Mouse (Mus musculus): Measurements from ENCODE around the gene Stum. TPM values are rescaled to one million over a fixed set of nuclear protein-coding genes. Genes with fewer than 3 reads are reported as not detected.
A peak's percentile ranks its signal among the peaks of the same experiment; 100 is the strongest.

Gene Stum
- polyA plus RNA-seq, 1 experiment from 2014 or later: 6.6 TPM

GRCm38 (mm10) chr1:180449641-180450040, 33.7 kb downstream of the Stum start:
- Histone ChIP-seq H3K27ac (replicated peaks) (no peak overlapping the region), H3K27me3 (ENCODE audit: low read depth, poor library complexity, severe bottlenecking) (no peaks in the 10 kb centered on the region), H3K9me3 (replicated peaks) (no peaks in the 10 kb centered on the region), H3K36me3 (no peaks in the 10 kb centered on the region), H3K4me3 (no peak overlapping the region), H3K4me1 (peaks cover under 1% of the 10 kb centered on the region; the same call in 1 of the 2 replicates)
- DNase-seq (ENCODE audit: low spot score): no peak
- WGBS: 87% methylated on average over 2 of the region's 2 CpGs

GRCm38 (mm10) chr1:180444411-180444810, 38.9 kb downstream of the Stum start:
- Histone ChIP-seq H3K4me1 (peaks cover 5% of the 10 kb centered on the region; the same call in 1 of the 2 replicates), H3K36me3 (no peaks in the 10 kb centered on the region), H3K27ac (replicated peaks) (no peak overlapping the region), H3K9me3 (replicated peaks) (no peaks in the 10 kb centered on the region), H3K4me3 (no peak overlapping the region), H3K27me3 (ENCODE audit: low read depth, poor library complexity, severe bottlenecking) (no peaks in the 10 kb centered on the region)
- WGBS: 57% methylated on average over 3 of the region's 3 CpGs
- DNase-seq (ENCODE audit: low spot score): no peak

- Histone ChIP-seq H3K36me3 (no peaks in the 10 kb centered on the region), H3K4me1 (peaks cover 10% of the 10 kb centered on the region), H3K9me3 (replicated peaks) (no peaks in the 10 kb centered on the region), H3K27ac (replicated peaks) (no peak overlapping the region), H3K27me3 (ENCODE audit: low read depth, poor library complexity, severe bottlenecking) (no peaks in the 10 kb centered on the region), H3K4me3 (no peak overlapping the region)
- no peak for DNase-seq (ENCODE audit: low spot score)
- WGBS: 87% methylated on average over 4 of the region's 4 CpGs
Measured at GRCm38 (mm10) chr1:180439496-180439895, 43.8 kb downstream of the Stum start.

- Histone ChIP-seq H3K9me3 (replicated peaks) (no peaks in the 10 kb centered on the region), H3K4me1 (peaks cover 31% of the 10 kb centered on the region), H3K27me3 (ENCODE audit: low read depth, poor library complexity, severe bottlenecking) (no peaks in the 10 kb centered on the region), H3K4me3 (no peak overlapping the region), H3K36me3 (no peaks in the 10 kb centered on the region), H3K27ac (replicated peaks) (no peak overlapping the region)
- no peak for DNase-seq (ENCODE audit: low spot score)
- WGBS: 14% methylated on average over 9 of the region's 9 CpGs
Measured at GRCm38 (mm10) chr1:180434925-180435324, 48.4 kb downstream of the Stum start.

GRCm38 (mm10) chr1:180433796-180434566, 49.3 kb downstream of the Stum start:
- H3K36me3 ChIP-seq: no peaks in the 10 kb centered on the region
- H3K4me3 ChIP-seq: no peak overlapping the region
- H3K4me1 ChIP-seq: peaks cover 31% of the 10 kb centered on the region
- WGBS: 19% methylated on average over 7 of the region's 7 CpGs
- peak overlapping the region; percentile 90 for H3K27ac ChIP-seq (replicated peaks)
- no peaks in the 10 kb centered on the region for H3K9me3 ChIP-seq (replicated peaks)
- peak; percentile 81 for DNase-seq (ENCODE audit: low spot score)
- no peaks in the 10 kb centered on the region for H3K27me3 ChIP-seq (ENCODE audit: low read depth, poor library complexity, severe bottlenecking)

- peak overlapping the region; percentile 90 for H3K27ac ChIP-seq (replicated peaks)
- peak overlapping the region; percentile 54 for H3K4me3 ChIP-seq
- H3K4me1 ChIP-seq: peaks cover 31% of the 10 kb centered on the region
- H3K9me3 ChIP-seq (replicated peaks): no peaks in the 10 kb centered on the region
- H3K36me3 ChIP-seq: no peaks in the 10 kb centered on the region
- no peaks in the 10 kb centered on the region for H3K27me3 ChIP-seq (ENCODE audit: low read depth, poor library complexity, severe bottlenecking)
- under 1% methylated on average over 16 of the region's 16 CpGs for WGBS
- peak; percentile 75 for DNase-seq (ENCODE audit: low spot score)
Measured at GRCm38 (mm10) chr1:180433098-180433538, 50.2 kb downstream of the Stum start.

GRCm38 (mm10) chr1:180431833-180432232, 51.5 kb downstream of the Stum start:
- Histone ChIP-seq H3K27me3 (ENCODE audit: low read depth, poor library complexity, severe bottlenecking) (no peaks in the 10 kb centered on the region), H3K27ac (replicated peaks) (no peak overlapping the region), H3K9me3 (replicated peaks) (no peaks in the 10 kb centered on the region), H3K4me1 (peaks cover 31% of the 10 kb centered on the region), H3K36me3 (no peaks in the 10 kb centered on the region), H3K4me3 (no peak overlapping the region)
- 70% methylated on average over 12 of the region's 12 CpGs for WGBS
- DNase-seq (ENCODE audit: low spot score): no peak

- no peak for DNase-seq (ENCODE audit: low spot score)
- Histone ChIP-seq H3K27me3 (ENCODE audit: low read depth, poor library complexity, severe bottlenecking) (no peaks in the 10 kb centered on the region), H3K36me3 (no peaks in the 10 kb centered on the region), H3K9me3 (replicated peaks) (no peaks in the 10 kb centered on the region), H3K27ac (replicated peaks) (no peak overlapping the region), H3K4me1 (peaks cover 28% of the 10 kb centered on the region), H3K4me3 (no peak overlapping the region)
- 86% methylated on average over 5 of the region's 5 CpGs for WGBS
Measured at GRCm38 (mm10) chr1:180429819-180430218, 53.5 kb downstream of the Stum start.

- H3K36me3 ChIP-seq: no peaks in the 10 kb centered on the region
- WGBS: 88% methylated on average over 8 of the region's 8 CpGs
- no peak overlapping the region for H3K4me3 ChIP-seq
- no peaks in the 10 kb centered on the region for H3K9me3 ChIP-seq (replicated peaks)
- H3K27me3 ChIP-seq (ENCODE audit: low read depth, poor library complexity, severe bottlenecking): no peaks in the 10 kb centered on the region
- DNase-seq (ENCODE audit: low spot score): no peak
- no peak overlapping the region for H3K27ac ChIP-seq (replicated peaks)
- H3K4me1 ChIP-seq: peaks cover 21% of the 10 kb centered on the region
Measured at GRCm38 (mm10) chr1:180428871-180429270, 54.4 kb downstream of the Stum start.

GRCm38 (mm10) chr1:180428101-180428712, 55.1 kb downstream of the Stum start:
- 44% methylated on average over 9 of the region's 9 CpGs for whole genome bisulfite sequencing

GRCm38 (mm10) chr1:180427685-180428084, 55.6 kb downstream of the Stum start:
- no peaks in the 10 kb centered on the region for H3K36me3 ChIP-seq
- no peak for DNase-seq (ENCODE audit: low spot score)
- WGBS: 77% methylated on average over 10 of the region's 10 CpGs

More at GRCm38 (mm10) chr1:180428101-180428712, 55.1 kb downstream of the Stum start:
- Histone ChIP-seq H3K27ac (replicated peaks) (no peak overlapping the region), H3K4me1 (peaks cover 20% of the 10 kb centered on the region), H3K4me3 (no peak overlapping the region), H3K9me3 (replicated peaks) (no peaks in the 10 kb centered on the region), H3K36me3 (no peaks in the 10 kb centered on the region), H3K27me3 (ENCODE audit: low read depth, poor library complexity, severe bottlenecking) (no peaks in the 10 kb centered on the region)
- DNase-seq (ENCODE audit: low spot score): peak; percentile 56

GRCm38 (mm10) chr1:180426405-180426804, 56.9 kb downstream of the Stum start:
- peaks cover 26% of the 10 kb centered on the region for H3K4me1 ChIP-seq
- no peaks in the 10 kb centered on the region for H3K36me3 ChIP-seq
- peaks cover 4% of the 10 kb centered on the region; the same call in 1 of the 2 replicates for H3K27me3 ChIP-seq (ENCODE audit: low read depth, poor library complexity, severe bottlenecking)
- no peak overlapping the region for H3K4me3 ChIP-seq
- no peaks in the 10 kb centered on the region for H3K9me3 ChIP-seq (replicated peaks)
- no peak for DNase-seq (ENCODE audit: low spot score)
- WGBS: 87% methylated on average over 6 of the region's 6 CpGs
- no peak overlapping the region for H3K27ac ChIP-seq (replicated peaks)

More at GRCm38 (mm10) chr1:180427685-180428084, 55.6 kb downstream of the Stum start:
- H3K4me3 ChIP-seq: no peak overlapping the region
- H3K4me1 ChIP-seq: peaks cover 20% of the 10 kb centered on the region
- no peaks in the 10 kb centered on the region for H3K27me3 ChIP-seq (ENCODE audit: low read depth, poor library complexity, severe bottlenecking)
- 0 out of 2 replicates have a peak overlapping the region, but pooled peaks have one; percentile 28 for H3K27ac ChIP-seq (replicated peaks)
- no peaks in the 10 kb centered on the region for H3K9me3 ChIP-seq (replicated peaks)

- Histone ChIP-seq H3K27me3 (ENCODE audit: low read depth, poor library complexity, severe bottlenecking) (peaks cover 5% of the 10 kb centered on the region; the same call in 1 of the 2 replicates), H3K36me3 (no peaks in the 10 kb centered on the region), H3K4me1 (peaks cover 43% of the 10 kb centered on the region), H3K4me3 (no peak overlapping the region), H3K9me3 (replicated peaks) (no peaks in the 10 kb centered on the region), H3K27ac (replicated peaks) (no peak overlapping the region)
- 80% methylated on average over 3 of the region's 3 CpGs for WGBS
- no peak for DNase-seq (ENCODE audit: low spot score)
Measured at GRCm38 (mm10) chr1:180423931-180424330, 59.4 kb downstream of the Stum start.

All from midbrain, embryonic 10.5 days (tissue).